Mouse (Mus musculus) liver, embryonic 12.5 days (tissue): ENCODE results near the gene Aifm3. TPM values are rescaled to one million over a fixed set of nuclear protein-coding genes. Genes with fewer than 3 reads are reported as not detected.
"Not testable (repeated sequence)": the region's sequence is repeated elsewhere in the genome, so short reads cannot be mapped to it uniquely, and the experiment has no call there.

Experiments used
- ATAC-seq: fragments of 200-750 bp; cut with Nextera tagmentation; 2 replicates; pipeline ENCODE4 v1.8.0; 2017; ENCODE audit warnings: moderate number of reproducible peaks, mild to moderate bottlenecking, moderate library complexity
- H3K27ac ChIP-seq: fragments of 300-500 bp; sonication (generic); 2 replicates; pipeline ENCODE4 v1.5.1; 2016; ENCODE audit warnings: mild to moderate bottlenecking
- H3K27me3 ChIP-seq: fragments of 300-500 bp; sonication (generic); replicated peaks from 2 replicates; pipeline ENCODE4 v1.6.1; 2016; ENCODE audit warnings: mild to moderate bottlenecking, moderate library complexity
- H3K36me3 ChIP-seq: fragments of 300-500 bp; sonication (generic); 2 replicates; pipeline ENCODE4 v1.6.1; 2016; ENCODE audit warnings: mild to moderate bottlenecking, moderate library complexity
- H3K4me1 ChIP-seq: fragments of 300-500 bp; sonication (generic); 2 replicates; pipeline ENCODE4 v1.6.1; 2016
- H3K4me2 ChIP-seq: fragments of 300-500 bp; sonication (generic); 2 replicates; pipeline ENCODE4 v1.6.1; 2016; ENCODE audit warnings: mild to moderate bottlenecking, moderate library complexity
- H3K4me3 ChIP-seq: fragments of 300-500 bp; sonication (generic); 2 replicates; pipeline ENCODE4 v1.5.1; 2016; ENCODE audit warnings: mild to moderate bottlenecking, moderate library complexity
- H3K9ac ChIP-seq: fragments of 300-500 bp; sonication (generic); 2 replicates; pipeline ENCODE4 v1.6.1; 2016; ENCODE audit warnings: mild to moderate bottlenecking, moderate library complexity
- H3K9me3 ChIP-seq: fragments of 300-500 bp; sonication (generic); replicated peaks from 2 replicates; pipeline ENCODE4 v1.6.1; 2016; ENCODE audit warnings: mild to moderate bottlenecking, moderate library complexity
- WGBS: fragments of 180-500 bp; shearing (Covaris S2); methylation state at CpG from one replicate; pipeline ENCODE4 v1.1.7; 2016; ENCODE audit not compliant: insufficient replicate concordance; 5-methylcytosine and 5-hydroxymethylcytosine counted together
- polyA plus RNA-seq: library from polyadenylated mRNA; unstranded; fragments of >200 nt; fragmentation: Nextera tagmentation; extraction: Ambion mirVana; gene quantifications from 2 replicates; pipeline ENCODE4 v1.2.1, GENCODE M21; 2016

Aifm3 gene
- polyA plus RNA-seq, 1 experiment from 2014 or later, result 0.83 TPM

DNA sequence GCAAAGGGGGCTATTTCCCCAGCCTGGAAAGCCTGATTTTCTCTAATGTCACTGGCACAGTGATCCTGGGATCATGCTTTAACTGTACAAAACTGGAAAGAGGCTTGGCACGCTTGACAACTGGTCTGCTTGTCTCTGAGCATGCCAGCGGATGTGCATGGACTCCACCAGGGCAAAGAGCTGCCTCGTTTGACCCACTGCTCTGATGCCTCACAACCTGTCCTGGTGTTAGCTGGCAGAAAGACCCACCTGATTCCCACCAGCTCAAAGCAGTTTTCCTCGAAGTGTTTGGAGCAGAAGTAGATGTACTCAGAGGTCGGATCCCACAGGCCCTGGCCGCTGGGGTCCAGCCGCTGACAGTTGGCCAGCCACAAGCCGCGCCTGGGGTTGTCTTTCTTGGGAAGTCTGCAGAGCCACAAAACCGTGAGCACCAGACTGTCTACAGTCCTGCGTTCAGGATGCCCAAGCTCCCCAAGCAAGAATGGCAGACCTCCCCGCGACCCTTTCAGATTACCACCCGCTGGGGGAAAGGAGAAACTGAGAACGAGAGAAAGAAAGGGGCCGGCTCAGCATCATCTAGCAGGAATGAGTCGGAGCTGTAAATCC, 40.7 kb downstream of the Aifm3 start:
- H3K27ac ChIP-seq, result peak overlapping the region; percentile 95
- no peak for ATAC-seq

DNA sequence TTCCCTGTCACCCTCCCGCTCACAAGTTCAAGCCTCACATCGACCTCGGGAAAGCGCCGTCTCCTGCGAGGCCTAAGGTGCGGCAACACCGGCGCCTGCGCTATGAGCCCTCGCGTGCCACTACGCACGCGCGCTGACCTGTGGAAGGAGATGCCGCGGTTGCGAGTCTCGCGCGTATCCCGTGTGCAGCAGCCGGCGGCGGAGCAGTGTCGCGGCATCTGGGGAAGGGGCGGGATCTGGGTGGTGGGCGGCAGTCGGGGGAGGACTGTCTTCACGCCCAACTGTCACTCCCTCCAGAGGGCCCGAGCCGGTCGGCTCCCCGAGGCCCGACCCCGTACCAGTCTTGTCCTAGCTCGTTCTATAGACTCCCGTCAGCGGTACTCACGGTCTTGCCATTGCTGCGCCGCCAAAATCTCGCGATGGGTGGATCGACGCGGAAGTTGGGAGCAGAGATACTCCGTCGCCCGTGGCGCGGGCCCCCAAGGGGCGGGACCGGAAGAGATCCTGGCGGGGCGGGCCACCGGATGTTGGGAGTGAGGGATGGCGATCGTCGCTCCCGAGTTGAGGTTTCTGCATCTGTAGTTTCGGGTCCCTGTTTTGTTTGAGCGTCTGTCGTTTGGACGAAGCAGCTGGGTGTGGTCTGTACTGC, 41.4 kb downstream of the Aifm3 start, which contains the start of gene Thap7:
TSS of gene Thap7 (minus strand) at position 497 of the 649 bp plus-strand sequence.
- H3K27me3 ChIP-seq, result no peaks in the 10 kb centered on the region; the same call in 1 of the 2 replicates

More for the DNA sequence above, 40.7 kb downstream of the Aifm3 start:
- H3K4me3 ChIP-seq, result peak overlapping the region; percentile 74
- H3K9ac ChIP-seq, result peak overlapping the region; percentile 88
- H3K4me2 ChIP-seq, result peak overlapping the region; percentile 97
- H3K4me1 ChIP-seq, result peaks cover 33% of the 10 kb centered on the region
- H3K36me3 ChIP-seq, result peaks cover 42% of the 10 kb centered on the region
- no peaks in the 10 kb centered on the region; the same call in 1 of the 2 replicates for H3K27me3 ChIP-seq
- no peaks in the 10 kb centered on the region for H3K9me3 ChIP-seq
- WGBS, result 13% methylated on average over 17 of the region's 17 CpGs

DNA sequence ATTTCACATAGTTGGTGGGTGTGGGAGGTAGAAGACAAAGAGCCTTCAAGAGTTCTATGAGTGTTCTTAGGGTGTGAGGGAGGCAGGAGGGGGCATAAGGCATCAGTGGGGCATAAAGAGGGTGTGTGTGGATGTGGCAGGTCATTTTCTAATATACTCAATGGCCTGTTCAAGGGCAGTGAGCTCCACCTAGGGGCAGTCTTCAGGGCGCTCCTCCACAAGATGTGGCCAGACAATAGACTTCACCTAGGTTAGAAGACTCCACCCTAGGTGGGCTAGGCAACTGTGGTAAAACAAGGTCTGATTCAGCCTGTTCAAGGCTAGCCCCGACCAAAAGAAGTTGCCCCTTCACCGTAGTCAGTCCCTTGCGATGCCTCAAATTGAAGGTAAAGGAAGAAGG, 42.9 kb downstream of the Aifm3 start:
- no peak overlapping the region for H3K9ac ChIP-seq
- 52% methylated on average over 4 of the region's 4 CpGs for WGBS
- H3K9me3 ChIP-seq, result no peaks in the 10 kb centered on the region
- H3K27ac ChIP-seq, result no peak overlapping the region
- H3K27me3 ChIP-seq, result no peaks in the 10 kb centered on the region; the same call in 1 of the 2 replicates
- H3K36me3 ChIP-seq, result peaks cover 21% of the 10 kb centered on the region
- peaks cover 33% of the 10 kb centered on the region for H3K4me1 ChIP-seq
- no peak overlapping the region for H3K4me3 ChIP-seq
- no peak for ATAC-seq
- H3K4me2 ChIP-seq, result no peak overlapping the region; the same call in 1 of the 2 replicates

More for the DNA sequence above, 41.4 kb downstream of the Aifm3 start, which contains the start of gene Thap7:
- peaks cover 36% of the 10 kb centered on the region for H3K36me3 ChIP-seq
- peak within 1 kb of the TSS; percentile 97 for H3K4me2 ChIP-seq
- no peaks in the 10 kb centered on the region for H3K9me3 ChIP-seq
- H3K4me3 ChIP-seq, result peak within 1 kb of the TSS; percentile 74
- H3K27ac ChIP-seq, result peak within 1 kb of the TSS; percentile 95
- ATAC-seq, result peak; percentile 96
- H3K9ac ChIP-seq, result peak within 1 kb of the TSS; percentile 88
- WGBS, result under 1% methylated on average over 67 of the region's 67 CpGs
- peaks cover 33% of the 10 kb centered on the region for H3K4me1 ChIP-seq

GRCm38 (mm10) chr16:17532676-17533329, 43.4 kb downstream of the Aifm3 start:
- WGBS, result 53% methylated on average over 14 of the region's 14 CpGs
- H3K4me2 ChIP-seq, result no peak overlapping the region
- no peaks in the 10 kb centered on the region for H3K9me3 ChIP-seq
- H3K9ac ChIP-seq, result no peak overlapping the region
- no peaks in the 10 kb centered on the region; the same call in 1 of the 2 replicates for H3K27me3 ChIP-seq
- H3K36me3 ChIP-seq, result peaks cover 15% of the 10 kb centered on the region
- no peak overlapping the region for H3K4me3 ChIP-seq
- no peak overlapping the region for H3K27ac ChIP-seq
- H3K4me1 ChIP-seq, result peaks cover 33% of the 10 kb centered on the region
- no peak for ATAC-seq

GRCm38 (mm10) chr16:17536584-17536983, 47.2 kb downstream of the Aifm3 start:
- peaks cover 12% of the 10 kb centered on the region for H3K4me1 ChIP-seq
- no peaks in the 10 kb centered on the region for H3K9me3 ChIP-seq
- H3K27ac ChIP-seq, result no peak overlapping the region
- H3K9ac ChIP-seq, result no peak overlapping the region
- H3K36me3 ChIP-seq, result no peaks in the 10 kb centered on the region
- no peak overlapping the region for H3K4me3 ChIP-seq
- peaks cover 30% of the 10 kb centered on the region for H3K27me3 ChIP-seq
- no peak overlapping the region for H3K4me2 ChIP-seq
- ATAC-seq, result no peak
- 70% methylated on average over 3 of the region's 3 CpGs for WGBS

GRCm38 (mm10) chr16:17542632-17543031, 53.2 kb downstream of the Aifm3 start:
- H3K4me1 ChIP-seq, result no peaks in the 10 kb centered on the region
- H3K27ac ChIP-seq, result no peak overlapping the region
- ATAC-seq, result no peak
- H3K27me3 ChIP-seq, result peaks cover 39% of the 10 kb centered on the region
- no peak overlapping the region for H3K9ac ChIP-seq
- H3K4me2 ChIP-seq, result no peak overlapping the region
- no peak overlapping the region for H3K4me3 ChIP-seq
- 58% methylated on average over 2 of the region's 2 CpGs for WGBS
- H3K36me3 ChIP-seq, result no peaks in the 10 kb centered on the region
- no peaks in the 10 kb centered on the region; the same call in 1 of the 2 replicates for H3K9me3 ChIP-seq

DNA sequence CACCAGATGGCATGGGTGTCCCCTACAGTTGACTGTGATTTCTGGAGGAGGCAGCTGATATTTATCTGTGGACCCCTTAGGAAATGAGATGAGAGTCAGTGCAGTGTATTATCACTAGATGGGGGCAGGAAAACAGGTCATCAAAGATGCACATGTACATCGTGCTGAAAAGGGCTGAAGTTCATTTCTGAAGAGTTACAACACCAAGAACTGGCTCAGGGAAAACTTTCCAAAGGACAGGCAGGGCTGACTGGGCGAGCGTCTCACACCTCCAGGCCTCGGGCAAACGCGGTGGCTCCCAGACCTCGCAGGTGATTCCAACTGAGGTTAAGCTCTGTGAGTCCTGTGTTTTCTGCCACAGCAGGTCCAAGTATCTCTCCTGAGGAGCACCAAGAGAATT, 63.4 kb downstream of the Aifm3 start:
- no peak overlapping the region for H3K27ac ChIP-seq
- no peak overlapping the region for H3K4me3 ChIP-seq
- no peaks in the 10 kb centered on the region for H3K9me3 ChIP-seq
- peaks cover 39% of the 10 kb centered on the region for H3K4me1 ChIP-seq
- 50% methylated on average over 7 of the region's 7 CpGs for WGBS
- ATAC-seq, result no peak
- H3K36me3 ChIP-seq, result no peaks in the 10 kb centered on the region
- H3K4me2 ChIP-seq, result no peak overlapping the region
- H3K9ac ChIP-seq, result no peak overlapping the region
- 0 out of 2 replicates have a peak, but pooled peaks cover 12% of the 10 kb centered on the region for H3K27me3 ChIP-seq

GRCm38 (mm10) chr16:17553910-17554685, 64.7 kb downstream of the Aifm3 start:
- Histone ChIP-seq H3K27ac (peak overlapping the region; percentile 91), H3K4me1 (peaks cover 51% of the 10 kb centered on the region), H3K27me3 (peaks cover 10% of the 10 kb centered on the region; the same call in 1 of the 2 replicates), H3K9ac (peak overlapping the region; percentile 68), H3K4me2 (peak overlapping the region; percentile 91), H3K36me3 (no peaks in the 10 kb centered on the region), H3K9me3 (no peaks in the 10 kb centered on the region), H3K4me3 (peak overlapping the region; percentile 55)
- 15% methylated on average over 18 of the region's 18 CpGs for WGBS
- peak; percentile 90 for ATAC-seq

GRCm38 (mm10) chr16:17554702-17555101, 65.3 kb downstream of the Aifm3 start:
- Histone ChIP-seq H3K4me1 (peaks cover 55% of the 10 kb centered on the region), H3K27me3 (peaks cover 16% of the 10 kb centered on the region; the same call in 1 of the 2 replicates), H3K27ac (peak overlapping the region; percentile 91), H3K9ac (peak overlapping the region; percentile 68), H3K4me2 (peak overlapping the region; percentile 91), H3K4me3 (peak overlapping the region; percentile 55)
- H3K36me3 ChIP-seq, H3K9me3 ChIP-seq: not testable (repeated sequence)
- 14% methylated on average over 4 of the region's 4 CpGs for WGBS
- ATAC-seq, result peak; percentile 69

- H3K27me3 ChIP-seq, result peaks cover 29% of the 10 kb centered on the region
- H3K4me2 ChIP-seq, result 0 out of 2 replicates have a peak overlapping the region, but pooled peaks have one; percentile 91
- 77% methylated on average over 4 of the region's 4 CpGs for WGBS
- no peak overlapping the region for H3K9ac ChIP-seq
- H3K4me3 ChIP-seq, result no peak overlapping the region
- ATAC-seq, result no peak
- H3K9me3 ChIP-seq, result no peaks in the 10 kb centered on the region
- no peaks in the 10 kb centered on the region for H3K36me3 ChIP-seq
- H3K27ac ChIP-seq, result no peak overlapping the region
- H3K4me1 ChIP-seq, result peaks cover 60% of the 10 kb centered on the region
Measured at GRCm38 (mm10) chr16:17556180-17556579, 66.8 kb downstream of the Aifm3 start.

- Histone ChIP-seq H3K9ac (no peak overlapping the region), H3K9me3 (no peaks in the 10 kb centered on the region), H3K4me3 (no peak overlapping the region), H3K36me3 (no peaks in the 10 kb centered on the region), H3K27ac (no peak overlapping the region), H3K4me2 (no peak overlapping the region), H3K4me1 (peaks cover 67% of the 10 kb centered on the region), H3K27me3 (peaks cover 33% of the 10 kb centered on the region)
- WGBS, result 51% methylated on average over 4 of the region's 4 CpGs
- ATAC-seq, result no peak
Measured at GRCm38 (mm10) chr16:17556907-17557306, 67.5 kb downstream of the Aifm3 start.
